Mouse (Mus musculus): ENCODE data around the gene Nufip2. TPM values are rescaled to one million over a fixed set of nuclear protein-coding genes. Genes with fewer than 3 reads are reported as not detected.

The Nufip2 gene
- total and polyA plus RNA-seq, 3 experiments, result 24.7 to 56.1 (median 50.5) TPM

DNA sequence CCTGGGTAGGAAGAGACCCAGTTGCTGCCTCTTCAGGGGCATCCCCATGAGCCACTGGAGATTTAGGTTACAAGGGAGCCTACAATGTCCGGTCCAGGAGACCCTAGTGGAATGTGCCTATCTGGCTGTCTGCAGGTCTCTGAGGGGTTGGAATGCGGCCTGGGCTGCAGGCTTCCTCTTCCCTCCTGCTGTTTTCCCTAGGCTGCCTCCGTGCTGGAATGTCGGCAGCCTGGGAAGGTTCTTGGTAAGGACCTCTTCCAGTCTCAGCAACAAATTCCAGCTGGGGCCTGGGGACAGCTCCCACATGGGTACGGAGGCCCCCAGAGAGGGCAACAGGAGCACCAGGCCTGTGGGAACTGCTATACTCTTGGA, 99.4 kb downstream of the Nufip2 start:
- TF ChIP-seq MEF2A (IDR thresholded peaks at IDR 0.05; ENCODE audit: extremely low read depth, insufficient replicate concordance, low read depth, low read length, poor library complexity, severe bottlenecking), result no peak
- no peak for TF ChIP-seq ETS1 (IDR thresholded peaks at IDR 0.05; ENCODE audit: low read depth, low read length)
- TF ChIP-seq POLR2A (IDR thresholded peaks at IDR 0.05; ENCODE audit: control insufficient read depth in 1 of 2, insufficient read depth in 1 of 2, low read depth in 1 of 2, low read length in 2 of 2, poor library complexity in 1 of 2), result no peak
- TF ChIP-seq HCFC1 (IDR thresholded peaks at IDR 0.05; ENCODE audit: low read depth, low read length), result no peak
- TF ChIP-seq GATA1 (IDR thresholded peaks at IDR 0.05; ENCODE audit: low read depth, low read length), result no peak
- no peak for TF ChIP-seq ELF1 (IDR thresholded peaks at IDR 0.05; ENCODE audit: low read depth, low read length)
- Histone ChIP-seq H3K9me3 (replicated peaks; ENCODE audit: insufficient read depth, low read length) (no peaks in the 10 kb centered on the region), H3K79me2 (ENCODE audit: control insufficient read depth, insufficient read depth, low read length, poor library complexity) (no peaks in the 10 kb centered on the region; the same call in 1 of the 2 replicates), H3K4me1 (ENCODE audit: control insufficient read depth in 1 of 2, insufficient read depth in 2 of 2, low read length in 2 of 2) (peaks cover 24 to 39% of the 10 kb centered on the region in 2 experiments), H3K4me3 (ENCODE audit: control insufficient read depth in 1 of 2, insufficient read depth in 1 of 2, low read depth in 2 of 2, low read length in 2 of 2) (peak overlapping the region; percentile 29 to 54), H3K27ac (ENCODE audit: control insufficient read depth, low read depth, low read length) (peak overlapping the region; percentile 95), H3K27me3 (ENCODE audit: control insufficient read depth in 1 of 2, insufficient read depth in 2 of 2, low read length in 2 of 2) (no peaks in the 10 kb centered on the region), H3K9ac (ENCODE audit: control insufficient read depth, low read depth, low read length, poor library complexity, severe bottlenecking) (peak overlapping the region; percentile 75), H3K36me3 (ENCODE audit: control insufficient read depth in 1 of 2, insufficient read depth in 2 of 2, low read length in 2 of 2) (peaks cover 0 to 33% of the 10 kb centered on the region in 2 experiments; a peak in 2 of 4 replicates)
- no peak for DNase-seq (ENCODE audit: low read depth, low spot score)

GRCm38 (mm10) chr11:77785768-77786561, 100.0 kb downstream of the Nufip2 start:
- Histone ChIP-seq H3K4me1 (ENCODE audit: control insufficient read depth in 1 of 2, insufficient read depth in 2 of 2, low read length in 2 of 2) (peaks cover 28 to 41% of the 10 kb centered on the region in 2 experiments), H3K9ac (ENCODE audit: control insufficient read depth, low read depth, low read length, poor library complexity, severe bottlenecking) (peak overlapping the region; percentile 75), H3K36me3 (ENCODE audit: control insufficient read depth in 1 of 2, insufficient read depth in 2 of 2, low read length in 2 of 2) (peaks cover 0 to 38% of the 10 kb centered on the region in 2 experiments; a peak in 2 of 4 replicates), H3K27me3 (ENCODE audit: control insufficient read depth in 1 of 2, insufficient read depth in 2 of 2, low read length in 2 of 2) (no peaks in the 10 kb centered on the region), H3K9me3 (replicated peaks; ENCODE audit: insufficient read depth, low read length) (no peaks in the 10 kb centered on the region), H3K4me3 (ENCODE audit: control insufficient read depth in 1 of 2, insufficient read depth in 1 of 2, low read depth in 2 of 2, low read length in 2 of 2) (peak overlapping the region; percentile 29 to 54; a peak in 3 of 4 replicates), H3K27ac (ENCODE audit: control insufficient read depth, low read depth, low read length) (peak overlapping the region; percentile 95), H3K79me2 (ENCODE audit: control insufficient read depth, insufficient read depth, low read length, poor library complexity) (no peaks in the 10 kb centered on the region; the same call in 1 of the 2 replicates)
- DNase-seq (ENCODE audit: low read depth, low spot score), result peak; percentile 88
- TF ChIP-seq BHLHE40 (IDR thresholded peaks at IDR 0.05; ENCODE audit: borderline replicate concordance, low read depth, low read length) (no peak; the same call in 1 of the 2 replicates), UBTF (IDR thresholded peaks at IDR 0.05; ENCODE audit: borderline replicate concordance, insufficient read depth, low read depth, low read length) (no peak), SMC3 (IDR thresholded peaks at IDR 0.05; ENCODE audit: low read depth, low read length) (no peak), JUND (IDR thresholded peaks at IDR 0.05; ENCODE audit: low read depth, low read length) (no peak), USF2 (IDR thresholded peaks at IDR 0.05; ENCODE audit: borderline replicate concordance in 1 of 2, insufficient read depth in 1 of 2, low read depth in 1 of 2, low read length in 2 of 2) (no peak), MAZ (IDR thresholded peaks at IDR 0.05; ENCODE audit: low read depth, low read length) (no peak), TAL1 (IDR thresholded peaks at IDR 0.05; ENCODE audit: low read length) (no peak), NELFE (IDR thresholded peaks at IDR 0.05; ENCODE audit: low read depth, low read length) (peak; percentile 83), RCOR1 (IDR thresholded peaks at IDR 0.05; ENCODE audit: low read depth, low read length) (no peak), ZC3H11A (IDR thresholded peaks at IDR 0.05; ENCODE audit: low read depth, low read length) (no peak), ZKSCAN1 (IDR thresholded peaks at IDR 0.05; ENCODE audit: low read depth, low read length) (no peak), POLR2A (IDR thresholded peaks at IDR 0.05; ENCODE audit: control insufficient read depth in 1 of 2, insufficient read depth in 1 of 2, low read depth in 1 of 2, low read length in 2 of 2, poor library complexity in 1 of 2) (peak; percentile 22 to 88; a peak in 2 of 4 replicates), RAD21 (IDR thresholded peaks at IDR 0.05; ENCODE audit: low read depth, low read length) (no peak), E2F4 (IDR thresholded peaks at IDR 0.05; ENCODE audit: borderline replicate concordance, low read depth, low read length) (no peak), CTCF (IDR thresholded peaks at IDR 0.05 in 2 of 3, conservative IDR thresholded peaks at IDR 0.05 in 1 of 3; ENCODE audit: control insufficient read depth in 1 of 3, insufficient read depth in 1 of 3, low read depth in 2 of 3, low read length in 3 of 3, poor library complexity in 1 of 3, severe bottlenecking in 1 of 3) (no peak), MYB (IDR thresholded peaks at IDR 0.05; ENCODE audit: low read depth, low read length) (no peak), KAT2A (conservative IDR thresholded peaks at IDR 0.05; ENCODE audit: low read depth, low read length) (no peak), GATA1 (IDR thresholded peaks at IDR 0.05; ENCODE audit: low read depth, low read length) (no peak), CHD2 (IDR thresholded peaks at IDR 0.05; ENCODE audit: low read length) (no peak), MEF2A (IDR thresholded peaks at IDR 0.05; ENCODE audit: extremely low read depth, insufficient replicate concordance, low read depth, low read length, poor library complexity, severe bottlenecking) (no peak), GABPA (IDR thresholded peaks at IDR 0.05; ENCODE audit: low read depth, low read length) (no peak), MAFK (IDR thresholded peaks at IDR 0.05; ENCODE audit: borderline replicate concordance, low read depth, low read length) (no peak), MXI1 (IDR thresholded peaks at IDR 0.05; ENCODE audit: low read depth, low read length) (no peak), ZMIZ1 (IDR thresholded peaks at IDR 0.05; ENCODE audit: low read depth, low read length) (0 out of 2 replicates have a peak, but pooled peaks have one; percentile 29), TCF12 (IDR thresholded peaks at IDR 0.05; ENCODE audit: low read depth, low read length) (0 out of 2 replicates have a peak, but pooled peaks have one; percentile 32)
